Mouse (Mus musculus): Measurements from ENCODE around the gene Psmg3. TPM values are rescaled to one million over a fixed set of nuclear protein-coding genes. Genes with fewer than 3 reads are reported as not detected.

Gene Psmg3
- polyA plus RNA-seq, 1 experiment from 2014 or later = 85.5 TPM

GRCm38 (mm10) chr5:139813126-139813490 lies 13.6 kb downstream of the Psmg3 start:
- H3K36me3 ChIP-seq (ENCODE audit: poor library complexity, severe bottlenecking) = no peaks in the 10 kb centered on the region
- no peaks in the 10 kb centered on the region for H3K4me1 ChIP-seq
- no peak overlapping the region for H3K27ac ChIP-seq
- H3K9ac ChIP-seq = no peak overlapping the region
- 62% methylated on average over 9 of the region's 10 CpGs for WGBS
- ATAC-seq = no peak
- H3K27me3 ChIP-seq = peaks cover 33% of the 10 kb centered on the region
- H3K9me3 ChIP-seq (replicated peaks) = peaks cover 3% of the 10 kb centered on the region; the same call in 1 of the 2 replicates
- no peak overlapping the region for H3K4me3 ChIP-seq
- no peak overlapping the region for H3K4me2 ChIP-seq

- Histone ChIP-seq H3K27ac (no peak overlapping the region), H3K36me3 (ENCODE audit: poor library complexity, severe bottlenecking) (no peaks in the 10 kb centered on the region), H3K4me3 (no peak overlapping the region), H3K9me3 (replicated peaks) (peaks cover 3% of the 10 kb centered on the region; the same call in 1 of the 2 replicates), H3K9ac (no peak overlapping the region), H3K4me1 (no peaks in the 10 kb centered on the region), H3K4me2 (no peak overlapping the region), H3K27me3 (peaks cover 33% of the 10 kb centered on the region)
- ATAC-seq = no peak
- whole genome bisulfite sequencing = 71% methylated on average over 20 of the region's 20 CpGs
These were observed 14.1 kb downstream of the Psmg3 start for GRCm38 (mm10) chr5:139812398-139813125.

- peaks cover 3% of the 10 kb centered on the region; the same call in 1 of the 2 replicates for H3K9me3 ChIP-seq (replicated peaks)
- H3K4me3 ChIP-seq = no peak overlapping the region
- H3K27me3 ChIP-seq = peaks cover 33% of the 10 kb centered on the region
- ATAC-seq = no peak
- 80% methylated on average over 15 of the region's 15 CpGs for WGBS
- H3K4me2 ChIP-seq = no peak overlapping the region
- H3K36me3 ChIP-seq (ENCODE audit: poor library complexity, severe bottlenecking) = no peaks in the 10 kb centered on the region
- no peak overlapping the region for H3K9ac ChIP-seq
- H3K4me1 ChIP-seq = no peaks in the 10 kb centered on the region
- H3K27ac ChIP-seq = no peak overlapping the region
These were observed 14.8 kb downstream of the Psmg3 start for GRCm38 (mm10) chr5:139811677-139812397.

GRCm38 (mm10) chr5:139809397-139809796 lies 17.3 kb downstream of the Psmg3 start:
- Histone ChIP-seq H3K27ac (no peak overlapping the region), H3K4me2 (no peak overlapping the region), H3K9ac (no peak overlapping the region), H3K27me3 (peaks cover 25% of the 10 kb centered on the region), H3K36me3 (ENCODE audit: poor library complexity, severe bottlenecking) (no peaks in the 10 kb centered on the region), H3K4me1 (no peaks in the 10 kb centered on the region), H3K9me3 (replicated peaks) (peaks cover 3% of the 10 kb centered on the region; the same call in 1 of the 2 replicates), H3K4me3 (no peak overlapping the region)
- 61% methylated on average over 4 of the region's 4 CpGs for WGBS
- ATAC-seq = no peak

- H3K9ac ChIP-seq = no peak overlapping the region
- no peaks in the 10 kb centered on the region for H3K27me3 ChIP-seq
- H3K4me2 ChIP-seq = no peak overlapping the region
- H3K4me3 ChIP-seq = no peak overlapping the region
- ATAC-seq = no peak
- H3K4me1 ChIP-seq = peaks cover 16% of the 10 kb centered on the region
- peaks cover 6% of the 10 kb centered on the region for H3K36me3 ChIP-seq (ENCODE audit: poor library complexity, severe bottlenecking)
- WGBS = 91% methylated on average over 8 of the region's 8 CpGs
- no peak overlapping the region for H3K27ac ChIP-seq
- peaks cover 3% of the 10 kb centered on the region; the same call in 1 of the 2 replicates for H3K9me3 ChIP-seq (replicated peaks)
These were observed 20.8 kb downstream of the Psmg3 start for GRCm38 (mm10) chr5:139805924-139806323.

- Histone ChIP-seq H3K4me1 (peaks cover 16% of the 10 kb centered on the region), H3K4me3 (no peak overlapping the region), H3K9ac (no peak overlapping the region), H3K27me3 (no peaks in the 10 kb centered on the region), H3K27ac (no peak overlapping the region), H3K36me3 (ENCODE audit: poor library complexity, severe bottlenecking) (peaks cover 19% of the 10 kb centered on the region), H3K9me3 (replicated peaks) (peaks cover 3% of the 10 kb centered on the region; the same call in 1 of the 2 replicates), H3K4me2 (no peak overlapping the region)
- WGBS = 92% methylated on average over 11 of the region's 11 CpGs
- ATAC-seq = no peak
These were observed 22.0 kb downstream of the Psmg3 start for GRCm38 (mm10) chr5:139804573-139805111.

GRCm38 (mm10) chr5:139804107-139804551 lies 22.6 kb downstream of the Psmg3 start:
- peak; percentile 22; the same call in 1 of the 2 replicates for ATAC-seq
- Histone ChIP-seq H3K9ac (no peak overlapping the region), H3K4me3 (no peak overlapping the region), H3K36me3 (ENCODE audit: poor library complexity, severe bottlenecking) (peaks cover 21% of the 10 kb centered on the region), H3K4me2 (peak overlapping the region; percentile 6), H3K27ac (no peak overlapping the region), H3K27me3 (no peaks in the 10 kb centered on the region), H3K9me3 (replicated peaks) (no peaks in the 10 kb centered on the region), H3K4me1 (peaks cover 21% of the 10 kb centered on the region)
- WGBS = 8% methylated on average over 6 of the region's 6 CpGs

GRCm38 (mm10) chr5:139803601-139804102 lies 23.0 kb downstream of the Psmg3 start:
- H3K27me3 ChIP-seq = no peaks in the 10 kb centered on the region
- H3K9me3 ChIP-seq (replicated peaks) = no peaks in the 10 kb centered on the region
- peak overlapping the region; percentile 6 for H3K4me2 ChIP-seq
- WGBS = 7% methylated on average over 12 of the region's 12 CpGs
- H3K4me3 ChIP-seq = no peak overlapping the region
- peak; percentile 63; the same call in 1 of the 2 replicates for ATAC-seq
- no peak overlapping the region for H3K9ac ChIP-seq
- H3K36me3 ChIP-seq (ENCODE audit: poor library complexity, severe bottlenecking) = peaks cover 21% of the 10 kb centered on the region
- no peak overlapping the region for H3K27ac ChIP-seq
- peaks cover 26% of the 10 kb centered on the region for H3K4me1 ChIP-seq

GRCm38 (mm10) chr5:139803165-139803564 lies 23.5 kb downstream of the Psmg3 start:
- Histone ChIP-seq H3K36me3 (ENCODE audit: poor library complexity, severe bottlenecking) (peaks cover 21% of the 10 kb centered on the region), H3K9me3 (replicated peaks) (no peaks in the 10 kb centered on the region), H3K4me2 (0 out of 2 replicates have a peak overlapping the region, but pooled peaks have one; percentile 6), H3K4me1 (peaks cover 31% of the 10 kb centered on the region), H3K27me3 (no peaks in the 10 kb centered on the region), H3K9ac (no peak overlapping the region), H3K4me3 (no peak overlapping the region), H3K27ac (no peak overlapping the region)
- WGBS = 84% methylated on average over 8 of the region's 8 CpGs
- ATAC-seq = no peak

GRCm38 (mm10) chr5:139801880-139802279 lies 24.8 kb downstream of the Psmg3 start:
- no peaks in the 10 kb centered on the region for H3K9me3 ChIP-seq (replicated peaks)
- H3K36me3 ChIP-seq (ENCODE audit: poor library complexity, severe bottlenecking) = peaks cover 21% of the 10 kb centered on the region
- WGBS = 93% methylated on average over 10 of the region's 10 CpGs
- H3K4me1 ChIP-seq = peaks cover 44% of the 10 kb centered on the region
- H3K27ac ChIP-seq = no peak overlapping the region
- no peak overlapping the region for H3K9ac ChIP-seq
- no peak for ATAC-seq
- H3K27me3 ChIP-seq = no peaks in the 10 kb centered on the region
- H3K4me3 ChIP-seq = no peak overlapping the region
- no peak overlapping the region for H3K4me2 ChIP-seq

- H3K27me3 ChIP-seq = no peaks in the 10 kb centered on the region
- no peak overlapping the region for H3K27ac ChIP-seq
- no peak overlapping the region for H3K4me3 ChIP-seq
- no peak for ATAC-seq
- peaks cover 50% of the 10 kb centered on the region for H3K4me1 ChIP-seq
- 94% methylated on average over 8 of the region's 8 CpGs for WGBS
- no peak overlapping the region for H3K4me2 ChIP-seq
- peaks cover 21% of the 10 kb centered on the region for H3K36me3 ChIP-seq (ENCODE audit: poor library complexity, severe bottlenecking)
- H3K9ac ChIP-seq = no peak overlapping the region
- no peaks in the 10 kb centered on the region for H3K9me3 ChIP-seq (replicated peaks)
These were observed 25.5 kb downstream of the Psmg3 start for GRCm38 (mm10) chr5:139801231-139801630.
